Mouse (Mus musculus) cerebellum, postnatal 36 days (tissue): ENCODE data around the gene Cd48.
"Not testable (repeated sequence)": the region's sequence is repeated elsewhere in the genome, so short reads cannot be mapped to it uniquely, and the experiment has no call there.

ENCODE experiments used
- DNase-seq, 2 experiments: peaks; one replicate each; pipeline ENCODE4 v3.0.0; 2021 to 2022; ENCODE audit warnings: mixed read lengths in 2 of 2

Gene Cd48

DNA sequence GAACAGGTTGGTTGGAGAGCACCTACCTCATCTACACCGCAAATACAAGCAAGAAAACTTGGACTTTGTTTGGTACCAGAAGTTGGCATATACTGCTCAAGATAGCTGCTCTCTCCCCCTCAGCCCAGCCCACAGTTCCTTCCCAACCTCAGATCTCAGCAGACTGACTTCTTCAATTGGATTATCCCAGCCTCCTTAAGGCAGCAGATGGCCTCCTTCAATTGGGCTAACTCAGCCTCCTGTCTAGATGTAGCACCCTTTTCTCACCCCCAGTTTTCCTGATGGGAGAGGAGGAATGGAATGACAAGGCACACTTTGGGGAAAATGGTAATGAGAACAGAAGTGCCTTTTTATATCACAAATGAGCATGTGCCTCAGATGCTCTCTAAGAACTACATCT, 31.9 kb downstream of the Cd48 start:
- not testable (repeated sequence) for DNase-seq

DNA sequence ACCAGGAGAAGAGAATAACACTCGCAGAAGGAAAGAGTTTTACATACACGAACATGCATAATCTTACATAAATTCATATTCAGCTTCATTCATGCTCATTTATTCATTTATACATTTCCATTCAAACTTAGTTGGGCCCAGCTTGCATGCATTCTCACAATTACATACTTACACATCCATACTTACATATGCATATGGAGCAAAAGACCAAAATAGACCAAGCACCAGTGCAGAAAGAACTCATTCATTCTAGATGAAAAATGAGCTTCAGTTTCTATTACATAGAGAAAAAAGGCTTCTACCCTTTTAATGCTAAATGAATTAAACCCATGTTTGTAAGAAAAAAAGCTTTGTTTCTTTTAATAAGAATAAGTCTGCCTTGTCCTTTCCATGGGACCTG, 33.6 kb downstream of the Cd48 start:
- no peak for DNase-seq

DNA sequence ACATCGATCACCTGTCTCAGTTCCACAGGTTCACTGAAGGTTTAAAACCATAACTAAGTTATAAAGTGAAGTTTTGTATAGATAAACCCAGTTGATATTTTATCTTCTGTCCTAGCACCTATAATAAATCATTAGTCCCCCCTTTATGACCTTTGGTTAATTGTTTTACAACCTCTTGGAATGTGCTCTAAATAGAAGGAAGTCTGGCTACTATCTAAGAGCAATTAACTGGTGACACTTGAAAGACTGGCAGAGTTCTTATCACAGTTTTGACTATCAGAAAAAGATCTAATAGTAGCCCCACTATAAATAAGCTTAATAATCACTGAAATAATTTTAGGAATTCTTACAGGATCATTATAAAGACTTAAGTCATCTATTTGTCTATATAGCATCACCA, 34.4 kb downstream of the Cd48 start:
- no peak for DNase-seq

DNA sequence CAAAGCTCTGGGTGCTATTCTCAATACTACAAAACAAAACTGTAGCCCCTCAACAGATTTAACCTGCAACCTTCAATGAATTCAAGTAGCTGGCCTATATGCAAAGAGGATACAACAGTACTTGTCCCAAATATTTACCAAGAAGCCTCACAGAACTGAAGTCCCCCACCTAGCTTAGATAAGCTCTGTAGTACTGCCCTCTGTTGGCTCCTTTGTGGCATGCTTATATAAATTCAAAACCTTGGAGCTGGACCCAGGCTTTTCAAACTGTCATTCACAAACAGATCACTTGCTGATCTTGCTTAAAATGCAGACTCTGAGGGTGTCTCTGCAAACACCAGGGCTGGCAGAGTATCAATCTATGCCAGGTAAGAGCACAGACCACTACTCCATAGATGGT, 49.4 kb downstream of the Cd48 start:
- no peak for DNase-seq

DNA sequence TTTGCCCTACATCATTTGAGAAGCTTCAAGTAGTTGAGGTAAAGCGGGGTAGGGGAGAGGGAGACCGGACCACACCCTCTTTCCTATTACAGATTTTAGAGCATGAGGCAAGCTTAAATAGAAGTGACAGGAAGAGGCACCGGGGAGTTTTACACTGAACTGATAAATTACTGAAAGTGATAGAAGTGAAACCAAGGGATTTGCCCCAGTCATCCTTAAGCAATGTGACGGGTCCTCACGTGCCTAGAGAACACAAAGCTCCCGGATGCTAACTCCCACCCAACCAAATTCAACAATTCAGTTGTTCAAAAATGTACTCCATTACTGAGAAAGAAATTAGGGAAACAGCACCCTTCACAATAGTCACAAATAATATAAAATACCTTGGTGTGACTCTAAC, 53.1 kb downstream of the Cd48 start:
- DNase-seq, result no peak

DNA sequence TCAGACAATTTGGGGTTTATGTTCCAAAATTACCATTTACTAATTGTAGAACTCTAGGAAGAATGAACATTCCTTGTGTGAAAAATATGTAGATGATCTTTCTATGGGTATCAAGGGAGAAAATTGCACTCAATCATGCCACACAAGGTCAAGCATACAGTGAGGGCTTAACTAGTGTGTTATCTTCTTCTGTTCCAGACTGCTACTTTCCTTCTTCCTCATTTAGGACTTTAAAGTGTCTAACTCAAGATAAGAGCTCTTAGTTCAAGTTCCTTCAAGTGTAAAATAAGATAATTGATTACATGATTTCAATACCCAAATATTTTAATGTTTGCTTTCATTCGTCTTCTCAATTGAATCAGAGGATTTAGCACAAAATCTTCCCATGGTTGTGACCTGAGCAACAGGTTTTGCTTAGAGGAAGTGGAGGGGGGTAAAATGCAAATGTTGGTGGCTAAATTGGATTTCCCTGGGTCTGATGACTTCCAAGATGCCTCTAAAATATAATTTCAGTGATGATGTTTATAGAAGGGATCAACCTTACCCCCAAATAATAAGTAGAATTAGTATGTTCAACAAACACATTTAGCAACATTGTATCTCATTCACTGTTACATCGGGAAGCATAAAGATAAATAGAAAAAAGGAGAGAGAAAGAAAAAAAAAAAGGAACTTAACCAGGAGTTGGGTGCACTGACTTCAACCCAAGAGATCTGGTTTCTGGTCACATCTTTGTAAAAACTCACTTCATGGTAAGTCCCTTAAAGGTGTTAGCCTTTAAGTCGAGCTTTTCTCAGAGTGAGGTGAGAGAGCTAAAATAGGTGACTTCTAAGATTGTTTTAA, 66.5 kb downstream of the Cd48 start:
- DNase-seq, result no peak
